Mouse (Mus musculus): Measurements from ENCODE around the gene Tmem161a.
A peak's percentile ranks its signal among the peaks of the same experiment; 100 is the strongest.

Gene Tmem161a

GRCm38 (mm10) chr8:70163316-70163715 lies 8.8 kb upstream of the Tmem161a start:
- no peak for DNase-seq

DNA sequence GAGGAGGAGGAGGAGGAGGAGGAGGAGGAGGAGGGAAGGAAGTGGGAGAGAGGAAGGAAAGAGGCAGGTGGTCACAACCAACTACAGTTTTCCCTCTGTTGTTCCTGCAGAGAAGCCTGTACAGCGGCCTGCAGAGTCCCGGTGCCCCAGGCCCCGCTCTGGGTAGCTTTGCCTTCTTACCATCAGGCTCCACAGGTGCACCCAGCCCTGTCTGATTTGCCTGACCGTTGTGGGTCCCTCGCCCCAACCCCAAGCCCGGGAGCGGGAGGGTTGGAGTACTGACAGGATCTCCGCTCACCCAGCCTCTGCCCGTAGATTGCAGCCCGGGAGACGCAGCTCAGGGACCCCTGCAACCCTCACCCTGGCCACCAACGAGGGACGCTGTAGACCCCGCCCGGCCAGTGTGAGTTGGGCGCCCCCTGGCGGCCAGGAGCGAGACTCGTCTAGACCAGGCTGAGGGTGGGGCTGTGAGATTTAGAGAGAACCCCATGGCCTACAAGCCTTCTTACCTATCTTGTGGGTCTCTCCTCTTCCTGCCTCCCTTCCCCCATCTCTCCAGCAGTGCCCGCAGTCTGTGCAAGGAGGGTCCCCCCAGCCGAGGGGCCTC lies 5.5 kb upstream of the Tmem161a start:
- DNase-seq, result peak; percentile 65 to 76

DNA sequence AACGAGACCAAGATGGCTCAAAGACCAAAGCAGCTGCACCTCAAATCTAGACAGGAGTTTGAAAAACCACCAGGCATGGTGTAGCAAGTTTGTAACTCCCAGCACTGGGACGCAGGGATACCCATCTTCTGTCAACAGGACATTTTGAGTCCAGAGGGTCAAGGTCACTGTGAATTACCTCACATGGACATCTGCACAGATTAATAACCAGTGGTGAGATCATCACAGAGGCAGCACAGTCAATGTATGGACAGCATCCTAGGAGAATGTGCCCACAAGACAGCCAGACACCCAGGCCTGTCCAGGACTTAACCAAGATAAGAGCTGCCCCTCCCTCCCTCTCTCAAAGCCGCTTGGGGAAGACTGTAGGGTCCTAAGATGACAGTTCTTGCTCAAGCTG lies 2.0 kb upstream of the Tmem161a start:
- no peak for DNase-seq

GRCm38 (mm10) chr8:70170748-70171147 lies 1.4 kb upstream of the Tmem161a start:
- peak; percentile 79 to 82 for DNase-seq

DNA sequence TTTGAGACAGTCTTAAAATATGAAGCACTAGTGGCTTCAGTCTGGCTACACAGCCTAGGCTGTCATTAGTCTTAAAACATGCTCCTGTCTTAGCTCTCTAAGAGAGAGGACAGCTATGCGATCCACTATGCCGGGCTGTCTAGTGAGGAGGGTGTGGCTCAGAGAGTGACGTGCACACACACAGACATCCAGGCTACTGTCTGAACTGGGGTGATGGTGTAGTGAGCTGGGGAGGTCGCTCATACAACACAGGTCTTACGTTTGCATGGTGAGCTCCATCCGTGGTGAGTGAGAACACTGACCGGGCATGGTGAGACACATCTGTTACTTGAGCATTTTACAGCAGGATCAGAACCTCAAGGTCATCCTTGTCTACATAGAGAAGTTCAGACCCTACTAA lies 916 bp upstream of the Tmem161a start:
- no peak for DNase-seq

- DNase-seq, result no peak
Observed at GRCm38 (mm10) chr8:70173320-70173719, 1.2 kb downstream of the Tmem161a start.

DNA sequence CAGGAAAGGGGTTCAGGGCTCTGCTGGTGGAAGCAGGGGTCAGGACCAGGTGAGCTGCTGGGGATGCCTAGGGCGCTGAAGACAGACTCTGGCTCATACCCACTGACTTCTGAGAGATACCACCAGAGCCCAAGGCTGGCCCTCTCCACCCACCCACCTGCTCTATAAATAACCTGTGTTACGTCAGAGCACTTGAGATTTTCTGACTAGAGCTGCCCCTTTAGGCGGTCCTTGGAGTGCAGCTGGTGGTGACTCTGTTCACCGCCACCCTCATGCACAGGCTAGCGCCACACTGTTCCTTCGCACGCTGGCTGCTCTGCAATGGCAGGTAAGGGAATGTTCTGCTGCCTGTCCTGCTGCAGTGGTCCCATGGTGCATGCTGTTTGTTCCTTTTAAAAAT lies 1.9 kb downstream of the Tmem161a start:
- DNase-seq, result no peak

- no peak for DNase-seq
Observed at GRCm38 (mm10) chr8:70178231-70178630, 6.1 kb downstream of the Tmem161a start.

- no peak for DNase-seq
Observed at GRCm38 (mm10) chr8:70179082-70179481, 6.9 kb downstream of the Tmem161a start.

DNA sequence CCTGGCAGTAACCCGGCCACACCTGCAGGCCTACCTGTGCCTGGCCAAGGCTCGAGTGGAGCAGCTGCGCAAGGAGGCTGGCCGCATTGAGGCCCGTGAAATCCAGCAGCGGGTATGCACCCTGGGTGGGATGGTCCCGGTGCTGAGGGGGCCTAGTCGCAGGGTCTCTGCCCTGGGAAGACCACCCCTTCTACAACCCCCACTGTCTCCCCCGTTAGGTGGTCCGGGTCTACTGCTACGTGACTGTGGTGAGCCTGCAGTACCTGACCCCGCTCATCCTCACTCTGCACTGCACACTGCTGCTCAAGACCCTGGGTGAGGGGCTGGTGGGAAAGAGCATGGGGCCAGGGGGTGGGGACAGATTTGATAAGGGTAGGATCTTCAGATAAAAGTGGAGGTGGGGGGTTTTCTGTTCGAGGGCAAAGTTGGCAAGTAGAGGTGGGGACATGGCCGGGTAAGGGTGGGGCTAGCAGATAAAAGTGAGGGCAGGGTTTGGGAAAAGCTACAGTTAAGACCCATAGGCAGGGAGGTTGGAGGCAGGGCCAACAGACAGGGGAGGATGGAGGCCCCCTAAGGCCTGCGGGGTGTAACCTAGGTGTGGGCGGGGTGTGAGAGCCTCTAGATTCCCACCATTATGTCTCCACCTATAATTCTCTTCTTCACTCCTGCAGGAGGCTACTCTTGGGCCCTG lies 9.2 kb downstream of the Tmem161a start:
- no peak for DNase-seq

- no peak for DNase-seq
Observed at GRCm38 (mm10) chr8:70181903-70182252, 9.7 kb downstream of the Tmem161a start.

GRCm38 (mm10) chr8:70183194-70183593 lies 11.0 kb downstream of the Tmem161a start:
- no peak for DNase-seq

GRCm38 (mm10) chr8:70188707-70189106 lies 16.6 kb downstream of the Tmem161a start:
- peak; percentile 89 to 93 for DNase-seq

DNA sequence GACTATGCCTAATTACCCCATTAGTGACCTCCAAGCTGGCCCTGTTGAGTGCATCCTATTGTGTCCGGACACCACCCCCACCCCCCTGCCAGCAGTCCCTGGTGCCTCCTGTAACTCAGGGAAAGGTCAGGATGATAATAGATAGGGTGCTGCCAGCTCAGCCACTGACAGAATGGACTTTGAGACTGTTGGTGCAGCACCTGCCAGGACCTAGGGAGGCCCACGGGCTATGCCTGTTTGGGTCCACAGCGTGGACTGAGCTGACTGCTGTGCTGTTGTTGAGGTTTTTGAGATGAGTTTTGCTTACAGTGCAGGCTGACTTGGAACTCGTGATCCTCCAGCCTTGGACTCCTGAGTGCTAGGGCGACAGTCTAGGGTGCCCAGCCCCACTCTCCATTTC lies 21.1 kb downstream of the Tmem161a start:
- peak; percentile 74 to 91 for DNase-seq

DNA sequence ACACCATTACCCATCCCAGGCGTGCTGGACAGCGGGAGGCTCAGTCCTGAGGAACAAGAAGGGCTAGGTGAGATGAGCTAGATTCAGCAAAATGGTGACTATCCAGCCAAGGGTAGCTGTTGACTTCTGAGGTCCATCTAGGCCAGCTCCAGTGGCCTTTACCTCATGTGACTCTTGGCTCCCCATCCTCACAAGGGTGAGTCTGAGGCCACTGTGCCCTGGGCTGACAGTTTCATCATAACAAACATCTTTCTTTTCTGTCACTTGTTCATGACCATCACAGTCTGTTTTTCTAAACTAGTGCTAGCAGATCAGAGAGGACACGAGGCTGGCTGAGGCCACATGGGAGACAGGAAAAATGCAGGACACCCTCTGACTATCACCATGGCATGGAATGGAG lies 22.0 kb downstream of the Tmem161a start:
- DNase-seq, result peak in 1 of 2 experiments; percentile 46

DNA sequence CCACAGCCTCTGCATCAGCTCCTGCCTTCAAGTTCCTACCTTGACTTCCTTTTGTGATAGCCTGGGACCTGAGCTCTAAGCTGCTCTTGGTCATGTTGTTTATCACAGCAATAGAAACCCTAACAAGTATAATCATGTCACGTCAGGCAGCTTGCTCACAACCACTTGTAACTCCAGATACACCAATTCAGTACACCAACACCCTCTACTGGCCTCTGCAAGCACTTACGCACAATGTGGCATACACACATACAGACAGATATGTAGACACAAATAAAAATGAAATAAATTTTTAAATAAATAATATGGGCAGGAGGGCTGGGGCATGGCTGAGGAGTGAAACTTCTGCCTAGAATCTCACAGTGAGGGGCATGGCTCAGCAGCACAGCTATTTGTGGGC lies 23.6 kb downstream of the Tmem161a start:
- no peak for DNase-seq

DNA sequence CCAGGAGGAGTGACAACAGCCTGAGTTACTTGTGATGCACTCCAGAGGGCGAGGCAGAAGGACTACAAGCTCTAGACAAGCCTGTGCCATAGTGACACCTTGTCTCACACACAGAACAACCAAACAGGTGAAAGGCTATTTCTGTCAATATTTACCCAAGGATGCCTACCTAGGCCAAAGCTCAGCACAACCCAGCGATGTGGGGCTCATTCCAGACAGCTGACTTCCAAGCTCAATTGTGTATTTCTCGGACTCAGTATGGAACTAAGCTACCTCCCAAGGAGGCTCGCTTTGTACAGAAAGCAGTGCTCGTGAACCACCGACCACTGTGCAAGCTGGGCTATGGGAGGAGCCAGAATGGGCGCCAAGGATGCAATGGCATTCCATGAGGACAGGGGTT lies 25.4 kb downstream of the Tmem161a start:
- peak; percentile 45 to 74 for DNase-seq

GRCm38 (mm10) chr8:70200098-70200681 lies 28.0 kb downstream of the Tmem161a start:
- peak; percentile 51 to 67 for DNase-seq

DNA sequence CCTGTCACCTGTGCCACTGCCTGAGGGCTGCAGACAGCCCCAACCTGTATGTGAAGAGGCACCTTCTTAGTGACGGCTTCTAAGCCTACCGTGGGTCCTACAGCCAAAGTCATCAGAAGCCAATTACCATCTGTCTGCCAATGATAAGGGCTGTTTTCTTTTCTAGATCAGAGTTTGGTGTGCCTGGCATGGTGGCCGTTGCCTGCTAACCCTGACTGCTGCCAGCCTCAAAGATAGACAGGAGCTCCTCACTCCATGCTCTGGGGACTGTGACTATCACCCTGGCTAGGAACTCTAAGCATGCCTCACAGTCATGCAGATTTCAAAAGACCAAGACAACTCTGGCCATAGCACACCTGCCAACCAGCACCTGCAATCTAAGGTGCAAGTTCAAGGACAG lies 29.3 kb downstream of the Tmem161a start:
- DNase-seq, result no peak

GRCm38 (mm10) chr8:70203072-70203471 lies 30.9 kb downstream of the Tmem161a start:
- DNase-seq, result no peak

DNA sequence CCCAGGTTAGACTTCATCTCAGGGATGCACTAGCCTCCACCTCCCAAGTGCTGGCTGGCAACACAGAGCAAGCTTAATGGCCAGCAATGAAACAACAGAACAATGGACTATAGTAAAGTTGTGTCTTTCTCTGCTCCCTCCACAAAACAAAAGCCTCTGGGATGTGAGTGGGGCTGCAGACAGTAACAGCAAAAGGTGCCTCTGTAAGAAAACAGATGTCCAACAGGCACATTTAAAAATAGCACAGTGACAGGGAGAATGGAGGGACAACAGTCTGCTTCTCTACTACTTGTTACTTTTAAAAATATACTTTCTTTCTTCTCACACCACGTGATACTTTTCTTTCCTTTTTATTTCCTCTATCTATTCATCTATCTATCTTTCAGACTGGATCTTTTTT lies 32.6 kb downstream of the Tmem161a start:
- no peak for DNase-seq

DNA sequence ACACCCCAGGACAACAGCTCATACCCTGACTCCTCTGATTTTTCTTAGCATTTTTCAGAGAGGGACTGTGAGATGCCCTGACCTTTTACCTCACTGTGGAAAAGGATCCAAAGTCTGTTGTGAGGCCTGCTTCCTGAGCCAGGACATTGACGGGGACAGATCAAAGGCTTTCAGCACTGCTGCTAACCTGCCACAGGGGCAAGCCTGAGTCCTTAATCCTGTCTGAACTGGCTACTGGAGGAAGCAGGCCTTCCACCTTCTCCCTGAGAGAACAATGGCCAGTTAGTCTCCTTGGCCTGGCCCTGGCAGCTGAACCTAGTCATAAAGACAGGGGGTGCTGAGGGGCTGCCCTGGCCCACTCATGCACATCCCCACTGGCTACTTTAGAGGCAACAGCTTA lies 36.0 kb downstream of the Tmem161a start:
- peak; percentile 51 to 86 for DNase-seq

DNA sequence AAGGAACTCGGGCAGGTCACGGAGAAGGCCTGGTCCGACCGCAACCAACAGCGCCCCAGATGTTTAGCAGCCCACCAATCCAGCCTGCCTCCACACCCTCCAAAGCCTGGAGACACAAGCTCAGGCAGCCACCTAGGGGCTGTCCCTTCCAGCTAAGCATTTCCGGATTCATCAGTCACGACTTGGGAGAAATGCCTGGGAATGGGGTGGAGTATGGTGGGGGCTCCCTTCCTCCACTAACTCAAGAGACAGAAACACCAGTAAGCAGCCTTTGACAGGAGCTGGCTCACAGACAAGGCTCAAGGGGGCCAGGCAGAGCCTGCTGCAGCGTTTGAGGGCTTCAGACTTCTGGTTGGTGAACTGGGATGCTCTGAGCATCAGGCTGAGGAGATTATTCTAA lies 38.4 kb downstream of the Tmem161a start:
- peak; percentile 20 to 57 for DNase-seq

GRCm38 (mm10) chr8:70211275-70211674 lies 39.1 kb downstream of the Tmem161a start:
- DNase-seq, result no peak

DNA sequence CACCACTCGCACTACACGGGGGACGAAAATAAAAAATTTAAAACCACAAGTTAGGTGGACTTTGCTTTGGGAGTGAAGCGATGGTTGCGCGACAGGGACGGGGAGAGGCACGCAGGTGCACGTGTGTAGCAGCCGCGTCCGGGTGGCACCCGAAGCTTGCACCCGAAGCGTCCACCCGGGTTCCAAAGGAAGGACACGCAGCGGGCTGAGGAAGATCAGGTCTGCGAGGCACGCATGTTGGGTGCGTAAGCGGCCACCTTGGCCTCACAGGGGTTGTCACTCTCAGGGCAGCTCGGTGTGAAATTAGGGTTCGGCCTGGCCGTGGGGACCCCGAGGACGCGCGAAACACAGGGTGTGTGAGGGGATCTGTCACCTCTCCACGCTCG lies 39.6 kb downstream of the Tmem161a start:
- peak in 1 of 2 experiments; percentile 47 for DNase-seq
